Mouse (Mus musculus) cerebellum, adult (tissue): ENCODE measurements around the gene Tfap4.
"Not testable (repeated sequence)": the region's sequence is repeated elsewhere in the genome, so short reads cannot be mapped to it uniquely, and the experiment has no call there.

ENCODE experiments used
- ATAC-seq: cut with Nextera tagmentation; 2 replicates; pipeline ENCODE4 v1.9.2; 2017; ENCODE audit warnings: mild to moderate bottlenecking, moderate library complexity, mixed read lengths; ENCODE audit not compliant: insufficient number of reproducible peaks, low FRiP score, low TSS enrichment

The Tfap4 gene

GRCm38 (mm10) chr16:4593971-4594813 is 34.5 kb upstream of the Tfap4 start, which contains the start of gene Glis2:
Gene Glis2, plus strand, starts transcription at chr16:4594713.
- no peak for ATAC-seq

GRCm38 (mm10) chr16:4592909-4593875 is 33.5 kb upstream of the Tfap4 start:
- peak; percentile 62; the same call in 1 of the 2 replicates for ATAC-seq

GRCm38 (mm10) chr16:4590236-4590635 is 30.6 kb upstream of the Tfap4 start:
- ATAC-seq: no peak

GRCm38 (mm10) chr16:4587516-4588210 is 28.0 kb upstream of the Tfap4 start:
- no peak for ATAC-seq

GRCm38 (mm10) chr16:4586531-4587123 is 27.0 kb upstream of the Tfap4 start:
- ATAC-seq: peak; percentile 97

GRCm38 (mm10) chr16:4585642-4586530 is 26.2 kb upstream of the Tfap4 start:
- ATAC-seq: 0 out of 2 replicates have a peak, but pooled peaks have one; percentile 4

GRCm38 (mm10) chr16:4584438-4584837 is 24.8 kb upstream of the Tfap4 start:
- ATAC-seq: no peak

GRCm38 (mm10) chr16:4583807-4584206 is 24.2 kb upstream of the Tfap4 start:
- no peak for ATAC-seq

- not testable (repeated sequence) for ATAC-seq
Measured at GRCm38 (mm10) chr16:4581179-4581578, 21.5 kb upstream of the Tfap4 start.

GRCm38 (mm10) chr16:4578630-4579029 is 19.0 kb upstream of the Tfap4 start:
- ATAC-seq: no peak

- ATAC-seq: no peak
Measured at GRCm38 (mm10) chr16:4576873-4577272, 17.2 kb upstream of the Tfap4 start.

GRCm38 (mm10) chr16:4576038-4576437 is 16.4 kb upstream of the Tfap4 start:
- no peak for ATAC-seq

- ATAC-seq: no peak
Measured at GRCm38 (mm10) chr16:4570737-4571136, 11.1 kb upstream of the Tfap4 start.

GRCm38 (mm10) chr16:4567912-4568311 is 8.3 kb upstream of the Tfap4 start:
- no peak for ATAC-seq

- peak; percentile 10; the same call in 1 of the 2 replicates for ATAC-seq
Measured at GRCm38 (mm10) chr16:4560145-4560952, 695 bp upstream of the Tfap4 start.

- peak; percentile 5; the same call in 1 of the 2 replicates for ATAC-seq
Measured at GRCm38 (mm10) chr16:4558980-4559631, 548 bp downstream of the Tfap4 start.

GRCm38 (mm10) chr16:4558384-4558979 is 1.2 kb downstream of the Tfap4 start:
- peak; percentile 90 for ATAC-seq
